Mouse (Mus musculus) layer of hippocampus, postnatal 14 days (tissue): Measurements from ENCODE around the gene Chaf1a. TPM values are rescaled to one million over a fixed set of nuclear protein-coding genes. Genes with fewer than 3 reads are reported as not detected.

Experiments
- DNase-seq, 2 experiments: peaks; one replicate each; pipeline ENCODE4 v3.0.0; 2021 to 2022; ENCODE audit warnings: low spot score in 2 of 2, mixed read lengths in 1 of 2
- total RNA-seq, 2 experiments: library from RNA; stranded (reverse); gene quantifications; 2 replicates each; pipeline ENCODE4 v1.2.3; 2021

The Chaf1a gene
- total RNA-seq, 2 experiments from 2014 or later = 3.5 to 5.0 TPM

DNA sequence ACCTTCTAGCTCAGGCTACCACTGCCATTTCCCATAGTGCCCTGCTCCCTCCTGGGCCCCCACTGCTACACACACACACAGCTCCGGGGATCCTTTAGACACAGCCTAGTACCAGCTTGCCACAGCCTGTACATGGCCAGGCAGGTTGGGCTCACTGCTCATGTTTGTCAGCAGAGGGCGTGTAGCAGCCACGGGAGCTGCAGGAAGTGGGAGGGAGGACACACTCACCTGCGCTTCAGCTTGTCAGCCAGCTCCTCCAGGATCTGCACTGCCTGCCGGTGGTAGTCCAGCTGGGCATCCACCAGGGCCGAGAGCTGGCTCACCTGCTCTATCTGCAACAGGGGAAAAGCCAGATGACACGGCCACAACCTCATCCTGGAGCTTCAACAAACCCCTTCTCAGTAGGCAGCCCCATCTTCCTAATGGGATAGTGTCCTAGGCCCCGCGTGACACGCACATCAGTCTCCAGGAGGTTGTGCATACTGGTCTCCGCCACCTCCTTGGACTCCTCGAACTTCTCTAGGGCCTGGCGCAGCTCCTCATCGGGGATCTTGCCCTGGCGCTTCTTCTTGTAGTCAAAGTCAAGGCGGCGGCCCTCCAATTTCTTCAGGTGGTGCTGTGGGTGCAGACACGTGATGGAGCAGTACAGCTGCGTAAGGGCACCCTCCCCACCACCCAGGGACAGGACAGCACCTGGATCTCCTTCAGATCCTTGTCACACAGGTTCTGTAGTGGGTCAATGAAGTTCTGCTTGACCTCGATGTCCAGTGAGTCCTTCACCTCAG lies 21.7 kb upstream of the Chaf1a start:
- peak in 1 of 2 experiments; percentile 63 for DNase-seq

DNA sequence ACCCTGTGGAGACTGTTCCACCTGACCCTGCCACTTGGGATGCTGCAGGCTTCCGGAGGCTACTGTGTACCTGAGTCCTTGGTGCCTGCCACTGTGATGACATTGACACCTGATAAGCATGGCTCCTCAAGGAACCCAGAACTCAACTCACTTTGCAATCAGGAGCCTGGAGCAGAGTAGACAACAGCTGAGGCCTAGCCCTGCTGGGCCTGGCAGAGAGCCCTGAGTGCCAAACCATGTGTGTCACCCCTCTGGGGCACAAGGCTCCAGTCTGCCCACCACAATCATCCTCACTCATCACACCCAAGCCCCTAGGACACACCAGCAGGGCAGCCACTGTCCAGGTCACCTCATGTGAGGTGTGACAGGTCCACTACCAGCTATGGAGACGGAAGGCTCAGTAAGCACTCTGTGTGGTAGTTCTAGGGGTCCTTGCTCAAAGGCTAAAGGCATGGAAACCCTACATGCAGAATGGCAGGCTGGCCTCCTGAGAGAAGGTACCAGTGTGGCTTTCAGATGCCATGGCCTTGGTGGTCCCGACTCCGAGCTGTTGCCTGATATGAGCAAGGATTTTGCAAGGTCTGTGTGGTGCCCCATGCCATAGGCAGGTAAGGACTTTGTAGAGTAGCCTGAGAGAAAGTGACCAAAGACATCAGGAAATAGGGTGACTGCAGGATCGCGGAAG lies 19.7 kb upstream of the Chaf1a start:
- DNase-seq = no peak

DNA sequence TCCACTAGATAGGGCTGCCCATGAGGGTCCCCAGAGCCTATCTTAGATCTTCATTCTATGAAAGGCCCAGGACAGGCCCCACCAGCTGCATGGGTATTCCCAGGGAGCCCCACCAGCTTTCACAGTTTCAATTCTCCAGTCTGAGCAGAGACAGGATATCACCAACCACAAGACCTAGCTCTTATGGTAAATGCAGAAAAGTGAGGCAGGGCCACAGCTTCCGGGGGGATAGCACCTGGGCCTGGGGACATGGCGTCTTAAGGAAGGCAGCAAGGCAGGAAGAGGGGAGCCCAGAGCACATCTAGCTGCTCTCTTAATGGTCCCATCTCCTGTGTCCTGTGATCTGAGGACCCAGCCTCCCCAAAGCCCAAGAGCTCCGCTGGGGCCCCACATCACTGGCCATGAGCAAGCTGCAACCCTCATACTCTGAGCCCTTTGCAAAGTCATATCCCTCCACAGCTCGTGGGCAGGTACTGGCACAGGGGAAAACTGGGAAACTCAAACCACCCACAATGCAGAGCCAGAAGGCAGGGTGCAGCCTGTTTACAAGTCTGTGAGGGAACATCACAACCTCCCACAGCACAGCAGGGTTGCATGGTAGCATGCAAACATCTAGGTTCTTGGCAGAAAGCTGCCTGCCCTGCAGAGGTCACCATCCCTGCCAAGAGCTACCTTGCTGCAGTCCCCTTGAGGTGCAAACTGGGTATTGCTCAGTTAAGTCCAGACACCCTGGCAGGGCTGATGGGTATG lies 18.9 kb upstream of the Chaf1a start:
- DNase-seq = peak in 1 of 2 experiments; percentile 79

DNA sequence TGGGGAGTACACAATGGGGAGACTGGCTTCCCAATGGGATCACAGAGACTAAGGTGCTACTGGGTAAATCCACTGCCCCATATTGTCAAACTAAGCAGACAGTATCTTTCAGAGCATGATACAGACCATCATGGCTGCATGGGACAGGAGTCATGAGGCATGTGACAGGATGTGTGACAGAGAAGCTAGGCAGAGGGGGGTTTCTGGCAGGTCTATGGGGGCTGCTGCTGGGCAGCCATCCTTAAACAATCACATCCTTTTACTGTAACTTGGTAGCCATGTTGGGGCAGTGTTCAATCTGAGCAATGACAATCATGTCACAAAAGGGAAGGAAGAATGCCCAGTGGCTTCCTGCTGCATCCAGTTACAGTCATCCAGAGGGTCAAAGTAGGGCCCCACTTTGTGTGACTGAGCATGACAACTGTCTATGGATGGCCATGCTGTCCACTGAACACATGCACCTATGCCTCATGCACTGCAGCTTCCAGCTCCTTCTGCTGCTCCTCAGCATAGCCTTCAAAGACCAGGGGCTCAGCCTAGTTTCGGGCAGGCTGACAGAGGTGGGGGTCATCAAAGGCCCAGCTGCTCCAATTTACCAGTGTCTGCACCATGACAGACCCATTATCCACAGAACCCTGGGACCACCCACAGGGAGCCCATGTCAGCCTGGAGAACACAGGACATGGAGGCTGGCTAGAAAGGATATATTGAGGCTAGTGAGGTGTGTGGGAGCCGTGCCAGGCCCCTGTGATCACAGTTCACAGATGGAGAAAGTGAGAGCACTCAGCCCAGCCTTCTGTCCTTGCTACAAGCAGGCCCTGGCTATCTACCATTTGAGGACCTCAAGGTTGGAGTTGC lies 17.9 kb upstream of the Chaf1a start:
- no peak for DNase-seq

DNA sequence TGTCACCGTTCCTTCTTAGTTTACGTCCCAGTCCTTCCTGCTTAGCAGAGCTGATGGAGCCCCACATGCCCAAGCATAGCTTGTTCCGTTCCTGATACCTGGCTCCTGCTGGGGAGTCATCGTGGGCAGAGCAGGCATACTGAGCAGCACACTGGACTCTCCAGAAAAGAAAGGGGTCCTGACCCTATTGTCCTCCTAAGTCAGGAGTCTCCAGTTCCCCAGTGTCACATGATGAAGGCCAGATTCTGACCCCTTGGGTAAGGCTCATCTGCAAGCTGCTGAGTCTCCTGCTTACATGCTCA lies 17.3 kb upstream of the Chaf1a start:
- DNase-seq = no peak

DNA sequence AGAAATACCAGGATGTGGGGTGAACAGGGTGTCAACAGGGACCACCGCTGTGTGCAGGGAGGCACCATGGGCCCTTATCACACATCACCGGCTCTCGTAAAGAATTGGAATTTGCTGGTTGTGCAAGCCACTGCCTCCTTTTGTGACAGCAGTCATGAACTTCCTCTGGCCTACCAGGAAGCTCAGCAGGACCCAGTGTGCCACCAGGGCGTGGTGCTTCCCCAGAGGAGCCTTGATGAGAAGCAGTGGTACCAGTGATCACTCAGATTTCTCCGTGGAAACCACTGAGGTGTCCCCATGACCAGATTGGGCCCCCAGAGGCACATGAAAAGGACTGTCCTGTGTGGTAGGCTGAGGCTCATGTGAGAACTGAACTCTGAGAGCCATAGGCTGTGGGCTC lies 16.9 kb upstream of the Chaf1a start:
- DNase-seq = no peak

DNA sequence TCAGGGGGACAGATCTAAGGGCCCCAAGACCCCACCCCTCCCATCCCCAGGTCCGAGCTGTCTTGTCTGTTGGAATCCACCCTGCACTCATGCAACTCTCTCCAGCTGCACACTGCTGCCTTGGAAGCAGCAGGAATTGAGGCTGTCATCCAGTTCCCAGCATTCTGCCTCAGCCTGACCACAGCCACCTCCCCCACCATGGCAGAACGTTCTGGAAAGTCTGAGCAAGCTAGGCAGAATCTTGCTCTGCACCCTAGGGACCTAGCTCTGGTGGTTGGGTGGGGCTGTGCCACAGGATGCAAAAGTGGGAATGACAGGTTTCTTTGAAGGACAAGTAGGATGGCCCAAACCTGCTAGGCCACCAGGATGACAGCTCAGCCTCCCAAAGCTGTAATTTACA lies 15.8 kb upstream of the Chaf1a start:
- DNase-seq = no peak

DNA sequence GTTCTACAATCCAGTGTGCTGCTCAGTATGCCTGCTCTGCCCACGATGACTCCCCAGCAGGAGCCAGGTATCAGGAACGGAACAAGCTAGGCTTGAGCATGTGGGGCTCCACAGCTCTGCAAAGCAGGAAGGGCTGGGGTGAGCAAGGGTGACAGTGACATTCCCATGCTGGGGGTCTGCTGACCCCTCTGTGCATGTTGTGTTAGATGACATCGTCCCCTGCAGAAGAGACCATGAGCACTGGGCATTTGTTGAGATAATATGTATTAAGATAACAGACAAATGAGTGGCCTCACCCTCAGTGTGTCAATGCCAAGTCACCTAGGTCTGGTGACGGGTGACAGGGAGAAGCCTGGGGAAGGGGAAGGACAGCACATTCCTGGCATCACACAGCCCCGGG lies 15.3 kb upstream of the Chaf1a start:
- DNase-seq = no peak

DNA sequence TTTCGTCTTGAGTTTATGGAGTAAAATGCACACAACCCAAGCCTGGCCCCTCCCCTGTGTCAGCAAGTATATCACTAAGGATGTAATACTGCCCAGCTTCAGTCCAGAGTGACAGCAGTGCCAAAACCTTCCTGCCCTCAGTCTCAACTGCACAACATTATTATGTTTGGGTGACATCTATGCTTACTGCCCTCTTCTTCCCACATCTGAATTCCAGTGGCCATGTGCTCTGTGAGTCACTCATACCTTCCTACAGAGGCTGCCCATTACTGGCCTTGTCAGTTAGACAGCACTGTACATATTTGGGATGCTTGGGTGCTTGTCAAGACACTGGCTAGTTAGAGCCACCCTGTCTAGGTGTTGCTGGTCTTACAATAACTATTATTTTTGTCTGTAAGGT lies 13.9 kb upstream of the Chaf1a start:
- no peak for DNase-seq

DNA sequence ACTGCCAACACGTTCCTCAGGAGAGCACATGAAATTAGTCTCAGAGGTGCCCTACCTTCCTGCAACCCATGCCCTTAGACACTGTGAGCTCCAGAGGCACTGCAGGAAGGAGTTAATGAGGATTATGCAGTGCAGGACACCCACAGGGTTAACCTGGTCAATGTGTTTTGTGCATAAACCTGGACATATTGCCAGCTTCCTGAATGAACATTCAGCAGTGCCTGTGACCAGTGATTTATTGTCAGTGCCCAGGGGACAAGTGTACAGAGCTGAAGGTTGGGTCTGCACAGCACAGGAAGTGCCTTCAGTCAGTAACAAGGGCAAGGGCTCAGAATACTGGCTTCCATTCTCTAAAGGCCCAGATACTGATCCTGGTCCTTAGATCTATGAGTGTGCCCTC lies 13.4 kb upstream of the Chaf1a start:
- no peak for DNase-seq

DNA sequence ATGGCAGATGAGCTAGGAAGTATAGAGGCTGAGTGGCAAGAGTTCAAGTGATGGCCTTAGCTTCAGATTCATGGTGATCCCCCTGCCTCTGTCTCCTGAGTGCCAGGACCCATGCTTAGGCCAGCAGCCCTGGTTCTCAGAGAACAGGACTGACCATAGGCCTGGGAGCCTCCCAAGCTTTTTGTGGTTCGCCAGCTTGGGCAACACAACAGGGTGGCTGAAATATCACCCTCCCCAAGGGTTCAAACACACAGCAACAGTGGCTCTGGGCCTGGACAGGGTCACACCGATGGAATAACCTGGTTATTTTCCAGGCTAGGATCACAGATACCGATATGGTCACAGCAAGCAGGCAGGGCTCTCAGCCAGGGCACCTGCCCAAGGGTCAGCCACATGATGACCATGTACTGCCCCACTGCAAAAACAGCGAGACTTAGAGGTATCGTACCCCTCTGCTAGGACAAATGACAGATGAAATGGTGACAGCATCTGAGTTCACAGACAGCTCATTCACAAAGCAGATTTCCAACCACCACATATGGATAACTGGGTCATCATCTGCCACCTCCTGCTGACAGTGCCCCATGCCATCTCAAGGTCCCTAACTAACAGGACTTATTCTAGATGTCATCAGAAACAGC lies 12.3 kb upstream of the Chaf1a start:
- DNase-seq = peak in 1 of 2 experiments; percentile 64

DNA sequence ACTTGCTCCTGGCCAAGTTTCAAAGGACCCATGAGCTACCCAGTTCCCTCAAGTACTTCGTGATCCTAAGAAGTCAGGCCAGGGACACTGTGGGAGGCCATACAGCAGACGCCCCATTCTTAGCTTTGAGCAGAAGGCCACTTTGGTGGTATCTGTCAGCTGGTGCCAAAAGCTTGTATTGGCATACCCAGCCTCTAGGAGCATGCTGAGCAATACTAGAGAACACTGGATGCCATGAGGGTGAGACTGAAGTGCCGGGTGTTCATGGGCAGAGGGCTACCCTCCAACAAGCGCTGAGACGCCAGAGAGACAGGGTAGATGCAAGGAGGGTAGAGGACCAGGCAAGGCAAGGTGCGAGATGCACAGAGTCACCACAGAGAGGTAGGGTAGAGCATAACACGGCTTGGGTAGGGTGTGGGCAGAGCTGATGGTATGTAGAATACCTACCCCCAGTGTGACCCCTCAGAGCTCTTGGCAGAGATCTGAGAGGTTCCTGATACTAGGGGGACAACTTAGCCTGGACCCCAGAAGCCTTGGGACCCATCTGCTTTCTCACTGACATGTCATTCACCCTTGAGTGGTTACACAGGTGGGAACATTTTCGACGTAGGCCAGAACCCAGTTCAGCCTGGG lies 9.9 kb upstream of the Chaf1a start:
- DNase-seq = no peak

DNA sequence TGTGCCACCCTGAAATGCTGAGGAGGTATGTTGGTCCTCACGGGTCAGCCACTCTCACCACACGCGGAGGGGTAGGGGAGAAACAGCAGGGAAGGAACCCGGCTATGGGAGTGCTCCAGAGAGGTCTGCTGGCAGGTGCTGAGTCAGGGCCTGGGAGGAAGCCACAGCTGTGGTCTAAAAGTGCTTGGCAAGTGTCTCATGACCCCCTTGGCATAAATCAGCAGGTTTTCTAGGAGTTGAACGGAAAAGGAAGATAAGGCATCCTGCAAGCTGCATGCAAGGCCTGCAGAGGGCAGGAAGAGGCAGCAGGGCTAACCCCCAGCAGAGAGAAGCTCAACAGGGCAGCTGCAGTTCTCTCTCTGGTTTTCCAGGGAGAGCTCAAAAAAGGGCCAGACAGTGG lies 9.3 kb upstream of the Chaf1a start:
- DNase-seq = no peak

DNA sequence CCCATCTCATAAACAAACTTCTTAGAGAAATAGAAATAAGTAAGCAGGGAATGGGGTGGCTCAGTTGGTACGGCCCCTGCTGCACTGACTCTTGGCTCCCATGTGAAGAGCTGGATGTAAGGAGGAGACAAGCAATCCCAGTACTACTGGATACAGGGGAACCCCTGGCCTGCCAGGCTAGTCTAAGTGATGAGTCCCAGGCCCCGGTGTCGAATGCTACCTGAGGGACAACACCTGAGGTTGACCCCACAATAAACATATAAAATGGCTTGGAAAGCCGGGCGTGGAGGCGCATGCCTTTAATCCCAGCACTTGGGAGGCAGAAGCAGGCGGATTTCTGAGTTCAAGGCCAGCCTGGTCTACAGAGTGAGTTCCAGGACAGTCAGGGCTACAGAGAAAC lies 8.8 kb upstream of the Chaf1a start:
- DNase-seq = no peak

DNA sequence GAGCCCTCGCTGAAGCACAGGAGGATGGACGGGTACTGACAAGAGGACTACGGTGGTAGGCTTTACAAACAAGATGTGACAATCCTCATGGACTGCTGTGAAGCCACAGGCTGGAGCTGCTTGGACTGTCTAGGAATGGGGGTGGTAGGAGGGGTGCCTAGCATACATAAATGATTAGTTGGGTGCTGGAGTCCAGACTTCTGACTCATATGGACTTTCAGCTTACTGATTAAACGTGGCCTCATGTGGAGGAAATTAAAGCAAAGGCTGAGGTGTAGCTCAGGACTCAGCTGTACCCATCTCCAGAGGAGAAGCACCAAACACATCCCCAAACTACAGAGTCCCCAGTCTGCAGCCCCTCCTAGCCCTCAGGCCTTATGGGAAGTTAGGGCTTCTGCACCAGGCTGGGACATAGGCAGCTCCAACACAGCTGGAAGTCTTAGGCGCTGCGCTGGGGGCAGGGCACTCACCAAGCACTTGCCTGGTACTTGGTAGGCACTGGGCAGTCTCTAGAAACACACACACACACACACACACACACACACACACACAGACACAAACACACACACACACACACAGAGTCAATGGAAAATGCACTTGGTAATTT lies 8.0 kb upstream of the Chaf1a start:
- DNase-seq = no peak

DNA sequence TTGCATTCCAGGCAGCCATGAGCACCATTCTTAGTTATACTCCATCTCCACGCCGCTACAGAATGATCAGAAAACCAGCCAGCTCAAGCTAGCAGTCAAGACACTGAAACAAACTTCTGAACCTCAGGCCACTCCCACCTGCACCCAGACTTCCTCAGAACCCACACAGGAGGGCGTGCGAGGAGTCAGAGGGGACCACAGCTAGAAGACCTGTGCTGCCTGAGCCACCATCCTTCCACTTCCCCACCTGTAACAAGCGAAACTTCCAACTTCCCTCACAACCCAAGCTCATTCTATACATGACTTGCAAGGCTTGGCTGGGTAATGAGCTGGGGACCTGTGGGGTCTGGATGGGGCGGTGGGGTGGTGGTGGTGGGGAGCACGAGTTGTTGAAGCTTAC lies 7.4 kb upstream of the Chaf1a start:
- DNase-seq = no peak

DNA sequence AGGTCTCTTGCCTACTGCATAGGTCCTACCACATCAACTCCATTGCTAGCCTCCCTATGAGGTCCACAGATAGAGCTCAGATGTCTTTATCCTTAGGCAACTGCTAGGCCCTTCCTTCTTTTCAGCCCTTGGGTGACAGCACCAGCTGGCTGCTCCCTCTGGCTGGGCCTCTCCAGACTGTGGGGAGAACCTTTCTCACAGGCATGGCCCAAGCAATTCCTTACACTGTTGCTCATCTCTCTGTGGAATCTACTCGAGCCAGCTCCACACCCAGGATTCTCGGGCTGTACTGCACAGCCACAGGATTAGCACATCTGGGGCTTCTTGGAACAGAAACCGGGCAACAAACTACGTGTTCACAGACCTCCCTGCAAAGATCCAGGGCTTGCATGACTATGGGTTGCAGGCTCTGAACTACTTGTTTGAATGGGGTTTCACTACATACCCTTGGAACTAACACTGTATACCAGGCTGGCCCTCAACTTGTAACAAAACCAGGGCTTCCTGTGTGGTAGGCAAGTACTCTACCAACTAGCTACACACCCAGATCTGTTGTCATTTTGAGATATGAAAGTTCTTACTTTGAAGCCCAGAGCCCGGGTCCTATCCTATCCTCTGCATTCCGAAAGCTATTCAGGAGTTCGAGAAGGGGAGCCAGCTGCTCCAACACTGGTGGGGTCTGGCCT lies 6.1 kb upstream of the Chaf1a start:
- no peak for DNase-seq

DNA sequence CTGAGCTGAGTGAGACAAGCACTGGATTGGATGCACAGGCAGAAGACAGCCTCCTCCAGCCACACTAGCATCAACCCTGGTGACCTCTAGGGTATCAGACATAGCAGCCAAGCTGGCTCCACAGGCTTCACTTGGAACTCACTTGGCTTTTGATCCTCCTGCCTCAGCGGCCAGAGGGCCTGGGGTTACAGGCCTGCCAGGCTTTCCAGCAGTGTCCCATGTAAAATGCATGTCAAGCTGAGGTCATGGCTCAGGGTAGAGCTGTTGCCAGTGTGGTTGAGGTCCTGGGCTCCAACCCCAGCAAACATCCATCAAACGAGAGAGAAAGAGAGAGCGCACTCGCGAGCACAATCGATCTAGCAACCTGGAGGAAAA lies 5.5 kb upstream of the Chaf1a start:
- DNase-seq = no peak

DNA sequence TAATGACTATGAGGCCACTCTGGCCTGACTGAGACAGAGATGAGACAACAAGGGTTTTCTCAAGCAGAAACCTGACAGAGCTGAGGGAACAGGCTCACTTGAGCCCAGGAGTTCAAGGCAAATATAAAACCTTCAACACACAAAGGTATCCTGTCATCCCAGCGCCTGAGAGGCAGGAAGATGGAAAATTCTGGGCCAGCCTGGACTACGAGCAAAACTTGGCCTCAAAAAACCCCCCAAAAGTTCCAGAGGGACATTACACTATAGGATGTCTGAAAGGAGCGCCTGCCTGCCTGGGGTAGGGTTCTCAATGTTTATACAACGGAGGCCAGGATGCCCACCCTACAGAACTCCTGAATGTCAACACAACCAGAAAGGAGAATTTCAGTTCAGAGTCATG lies 5.0 kb upstream of the Chaf1a start:
- DNase-seq = no peak
